Mouse (Mus musculus) cerebellum, adult 2 months (tissue): ENCODE measurements at regions not wholly inside any gene's neighbourhood (a gene's known extent, or its start where the extent isn't known, plus 50 kb on each side); places are given as distances from the start of the nearest gene placed in this dataset.

Experiments
- CTCF ChIP-seq: fragments of 200-500 bp; IDR thresholded peaks from 2 replicates; pipeline ENCODE4 v1.5.1; 2011; ENCODE audit warnings: low read depth, mild to moderate bottlenecking, control low read depth, low read length, moderate library complexity, borderline replicate concordance; ENCODE audit not compliant: insufficient read depth
- POLR2A ChIP-seq: fragments of 200-500 bp; IDR thresholded peaks from 2 replicates; pipeline ENCODE4 v1.6.1; 2011; ENCODE audit warnings: low read length, control low read depth, borderline replicate concordance; ENCODE audit not compliant: insufficient read depth

DNA sequence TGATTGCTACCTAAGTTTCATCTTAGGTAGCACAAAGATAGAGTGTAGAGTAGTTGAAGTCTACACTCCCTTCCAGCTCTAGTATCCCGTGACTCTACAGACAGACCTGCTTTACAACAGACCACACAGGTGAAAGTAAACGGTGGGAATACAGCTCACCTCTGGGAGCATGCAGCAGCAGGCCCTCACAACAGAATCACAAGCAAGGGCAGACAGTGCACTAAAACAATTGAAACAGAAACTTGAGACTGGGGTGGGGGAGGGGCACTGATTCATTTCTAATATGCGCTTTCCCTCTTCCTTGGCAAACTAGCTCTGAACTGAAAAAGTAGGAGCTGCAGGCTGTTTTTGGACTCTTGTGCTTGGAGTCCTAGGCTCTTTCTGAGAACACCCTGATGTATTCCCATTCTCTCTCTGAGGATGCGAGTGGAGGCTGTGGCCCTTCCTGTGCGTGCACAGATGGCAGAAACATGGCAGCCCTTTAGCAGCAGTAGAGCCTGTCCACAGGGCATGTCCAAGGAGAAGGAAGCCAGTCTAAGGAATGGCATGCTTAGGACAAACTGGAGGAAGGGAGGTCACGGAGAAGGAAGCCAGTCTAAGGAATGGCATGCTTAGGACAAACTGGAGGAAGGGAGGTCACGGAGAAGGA lies 152.5 kb upstream of the Unc93a2 start:
- TF ChIP-seq CTCF (no peak), POLR2A (no peak)
